Mouse (Mus musculus): ENCODE data around the gene Rab33b.

Rab33b gene

GRCm38 (mm10) chr3:51505465-51505864 lies 21.7 kb downstream of the Rab33b start:
- in situ Hi-C loops (cut with MboI; ENCODE audit: low sequenced_read_pairs): no loop called here

GRCm38 (mm10) chr3:51510903-51511302 lies 27.2 kb downstream of the Rab33b start:
- in situ Hi-C loops (cut with MboI; ENCODE audit: low sequenced_read_pairs): no loop called here

- in situ Hi-C loops (cut with MboI; ENCODE audit: low sequenced_read_pairs): no loop called here
Observed at GRCm38 (mm10) chr3:51511983-51512382, 28.3 kb downstream of the Rab33b start.

- in situ Hi-C loops (cut with MboI; ENCODE audit: low sequenced_read_pairs): no loop called here
Observed at GRCm38 (mm10) chr3:51517467-51517866, 33.7 kb downstream of the Rab33b start.

- in situ Hi-C loops (cut with MboI; ENCODE audit: low sequenced_read_pairs): no loop called here
Observed at GRCm38 (mm10) chr3:51517878-51518762, 34.4 kb downstream of the Rab33b start.

- in situ Hi-C loops (cut with MboI; ENCODE audit: low sequenced_read_pairs): no loop called here
Observed at GRCm38 (mm10) chr3:51518763-51519121, 35.0 kb downstream of the Rab33b start.

- in situ Hi-C loops (cut with MboI; ENCODE audit: low sequenced_read_pairs): no loop called here
Observed at GRCm38 (mm10) chr3:51521262-51521661, 37.5 kb downstream of the Rab33b start.

GRCm38 (mm10) chr3:51525186-51525785 lies 41.6 kb downstream of the Rab33b start:
- in situ Hi-C loops (cut with MboI; ENCODE audit: low sequenced_read_pairs): no loop called here

GRCm38 (mm10) chr3:51526891-51527290 lies 43.2 kb downstream of the Rab33b start:
- in situ Hi-C loops (cut with MboI; ENCODE audit: low sequenced_read_pairs): no loop called here

- in situ Hi-C loops (cut with MboI; ENCODE audit: low sequenced_read_pairs): no loop called here
Observed at GRCm38 (mm10) chr3:51531473-51532281, 48.0 kb downstream of the Rab33b start.

- in situ Hi-C loops (cut with MboI; ENCODE audit: low sequenced_read_pairs): no loop called here
Observed at GRCm38 (mm10) chr3:51532282-51532620, 48.5 kb downstream of the Rab33b start.

GRCm38 (mm10) chr3:51533573-51533972 lies 49.9 kb downstream of the Rab33b start:
- in situ Hi-C loops (cut with MboI; ENCODE audit: low sequenced_read_pairs): no loop called here

- in situ Hi-C loops (cut with MboI; ENCODE audit: low sequenced_read_pairs): no loop called here
Observed at GRCm38 (mm10) chr3:51534013-51534412, 50.3 kb downstream of the Rab33b start.

GRCm38 (mm10) chr3:51539567-51540408 lies 56.1 kb downstream of the Rab33b start:
- in situ Hi-C loops (cut with MboI; ENCODE audit: low sequenced_read_pairs): no loop called here

GRCm38 (mm10) chr3:51540659-51541058 lies 56.9 kb downstream of the Rab33b start:
- in situ Hi-C loops (cut with MboI; ENCODE audit: low sequenced_read_pairs): no loop called here

GRCm38 (mm10) chr3:51544442-51545128 lies 60.9 kb downstream of the Rab33b start:
- in situ Hi-C loops (cut with MboI; ENCODE audit: low sequenced_read_pairs): no loop called here

Data from CH12F3 (cell line).